Mouse (Mus musculus) brain, embryonic 14.5 days (tissue): ENCODE data around the gene Nt5dc2. TPM values are rescaled to one million over a fixed set of nuclear protein-coding genes. Genes with fewer than 3 reads are reported as not detected.

ENCODE experiments used
- DNase-seq: peaks from one replicate; pipeline ENCODE4 v3.0.0-alpha.2; 2011; ENCODE audit warnings: low read depth
- CTCF ChIP-seq: fragments of 200-500 bp; IDR thresholded peaks from 2 replicates; pipeline ENCODE4 v1.5.1; 2012; ENCODE audit warnings: inconsistent platforms, mild to moderate bottlenecking, moderate library complexity, borderline replicate concordance; ENCODE audit not compliant: insufficient read depth, insufficient read length; ENCODE audit errors: extremely low read depth
- POLR2A ChIP-seq: fragments of 200-500 bp; IDR thresholded peaks from 2 replicates; pipeline ENCODE4 v1.6.1; 2012; ENCODE audit warnings: mild to moderate bottlenecking, inconsistent platforms, borderline replicate concordance; ENCODE audit not compliant: poor library complexity, insufficient read depth, insufficient read length, severe bottlenecking; ENCODE audit errors: extremely low read depth
- polyA plus RNA-seq: library from polyadenylated mRNA; depleted of rRNA; stranded (reverse); fragments of >200 nt; gene quantifications from 2 replicates; pipeline ENCODE4 v1.2.3, GENCODE M21; 2012

Gene Nt5dc2
- polyA plus RNA-seq, 1 experiment, result 369 TPM

GRCm38 (mm10) chr14:31126826-31127225 lies 4.0 kb upstream of the Nt5dc2 start:
- TF ChIP-seq POLR2A, result no peak
- no peak for TF ChIP-seq CTCF
- no peak for DNase-seq

- DNase-seq, result peak; percentile 78
- TF ChIP-seq POLR2A, result no peak
- TF ChIP-seq CTCF, result no peak
Observed at GRCm38 (mm10) chr14:31128101-31128825, 2.6 kb upstream of the Nt5dc2 start.

- TF ChIP-seq POLR2A, result peak; percentile 51; the same call in 1 of the 2 replicates
- peak; percentile 46; the same call in 1 of the 2 replicates for TF ChIP-seq CTCF
- DNase-seq, result peak; percentile 100
Observed at GRCm38 (mm10) chr14:31128826-31129219, 2.0 kb upstream of the Nt5dc2 start, which contains the start of gene Smim4. Smim4 (minus strand) TSS chr14:31128956.

GRCm38 (mm10) chr14:31129326-31130235 lies 1.3 kb upstream of the Nt5dc2 start:
- no peak for TF ChIP-seq POLR2A
- TF ChIP-seq CTCF, result no peak
- peak; percentile 28 for DNase-seq

GRCm38 (mm10) chr14:31131272-31131821 lies 494 bp downstream of the Nt5dc2 start:
- TF ChIP-seq POLR2A, result no peak
- no peak for TF ChIP-seq CTCF
- peak; percentile 65 for DNase-seq

- peak; percentile 20 for DNase-seq
- TF ChIP-seq CTCF (no peak), POLR2A (no peak)
Observed at GRCm38 (mm10) chr14:31132031-31132430, 1.2 kb downstream of the Nt5dc2 start.

- no peak for DNase-seq
- TF ChIP-seq CTCF (no peak), POLR2A (no peak)
Observed at GRCm38 (mm10) chr14:31132491-31132975, 1.7 kb downstream of the Nt5dc2 start.

GRCm38 (mm10) chr14:31133023-31133665 lies 2.3 kb downstream of the Nt5dc2 start:
- peak; percentile 47 for DNase-seq

GRCm38 (mm10) chr14:31134015-31135000 lies 3.5 kb downstream of the Nt5dc2 start:
- TF ChIP-seq CTCF (no peak), POLR2A (no peak)
- DNase-seq, result peak; percentile 91

More at GRCm38 (mm10) chr14:31133023-31133665, 2.3 kb downstream of the Nt5dc2 start:
- no peak for TF ChIP-seq POLR2A
- no peak for TF ChIP-seq CTCF
